ENCODE assay signal across 8 mouse cellular contexts in the genomic region with DNA sequence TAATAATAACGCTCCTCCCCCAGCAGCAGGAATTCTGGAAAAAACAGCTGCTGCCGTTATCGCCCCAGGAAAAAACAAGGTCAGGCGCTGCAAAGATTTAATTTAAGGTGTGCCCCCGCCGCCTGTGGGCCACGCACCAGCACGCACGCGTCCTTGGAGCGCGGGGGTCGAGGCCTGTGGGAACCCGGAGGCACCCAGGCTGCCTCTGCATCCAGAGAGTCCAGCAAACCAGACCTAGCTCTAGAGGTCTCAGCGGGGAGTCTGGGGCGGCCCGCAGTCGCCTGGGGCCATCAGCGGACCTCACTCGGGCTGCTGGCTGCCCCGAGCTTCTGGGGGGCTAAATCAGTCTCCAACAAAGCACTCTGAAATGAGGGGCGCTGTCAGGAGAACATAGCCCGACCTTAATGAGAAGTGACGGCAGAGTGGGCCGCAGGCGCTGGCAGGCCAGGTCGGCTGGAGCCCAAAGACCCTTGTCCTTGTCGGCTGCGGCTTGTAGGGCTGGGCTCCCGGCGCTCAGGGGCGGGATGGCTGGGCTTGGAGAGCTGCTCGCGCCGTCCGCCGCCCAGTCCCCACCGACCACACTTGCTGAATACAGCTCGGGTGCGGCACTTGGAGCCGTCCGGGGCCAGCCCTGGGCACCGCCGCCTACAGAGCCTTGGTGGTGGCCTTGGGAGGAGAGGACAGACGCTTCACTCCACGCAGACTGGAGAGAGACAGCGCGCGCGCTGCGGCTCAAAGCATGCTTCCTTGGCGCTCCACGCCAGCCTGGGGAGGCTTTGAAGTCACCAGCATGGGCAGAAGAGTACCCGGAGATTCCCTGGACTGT. TPM values are rescaled to one million over a fixed set of nuclear protein-coding genes. Genes with fewer than 3 reads are reported as not detected.
A peak's percentile ranks its signal among the peaks of the same experiment; 100 is the strongest.
DNase-seq lines count a peak whose midpoint lies in the region; ATAC-seq and TF ChIP-seq lines count a peak whose summit lies in the region.

No protein-coding gene starts in this region.

- TF ChIP-seq EP300 in lung, postnatal 0 days (IDR thresholded peaks at IDR 0.05): no peak

- no peak for DNase-seq in kidney, adult 2 months
- no peak for DNase-seq in kidney, adult 11 months
- DNase-seq in cerebellum, postnatal 10 days: peak; percentile 72 to 76
- DNase-seq in gastrocnemius, postnatal 10 days: peak; percentile 55
- DNase-seq in lung, postnatal 0 days (ENCODE audit: low spot score): peak; percentile 43
- no peak for DNase-seq in layer of hippocampus, adult 9-11 months

- TF ChIP-seq POLR2A in kidney, adult 2 months (IDR thresholded peaks at IDR 0.05; ENCODE audit: low read depth, low read length): no peak

- ATAC-seq in intestine, postnatal 0 days: no peak
- ATAC-seq in lung, postnatal 0 days: no peak
- ATAC-seq in stomach, embryonic 14.5 days (ENCODE audit: insufficient number of reproducible peaks, insufficient read depth, low FRiP score, low read depth): no peak

- TF ChIP-seq CTCF in kidney, adult 2 months (conservative IDR thresholded peaks at IDR 0.05; ENCODE audit: insufficient read depth, insufficient read length, low read depth, low read length): no peak
- no peak for TF ChIP-seq CTCF in intestine, postnatal 0 days (IDR thresholded peaks at IDR 0.05; ENCODE audit: low read depth)
- peak; percentile 9; the same call in 1 of the 2 replicates for TF ChIP-seq CTCF in lung, postnatal 0 days (IDR thresholded peaks at IDR 0.05)

- no peaks in the 10 kb centered on the region for H3K27me3 ChIP-seq in kidney, adult 2 months (replicated peaks; ENCODE audit: control insufficient read depth, insufficient read depth, low read length)
- H3K27me3 ChIP-seq in intestine, postnatal 0 days (replicated peaks; ENCODE audit: control insufficient read depth, insufficient read depth, low read length): no peaks in the 10 kb centered on the region
- H3K27me3 ChIP-seq in lung, postnatal 0 days (replicated peaks; ENCODE audit: insufficient read depth, low read length): no peaks in the 10 kb centered on the region
- H3K27me3 ChIP-seq in stomach, embryonic 14.5 days (ENCODE audit: control insufficient read depth, insufficient read depth, low read length): no peaks in the 10 kb centered on the region

- peaks cover 29% of the 10 kb centered on the region for H3K4me1 ChIP-seq in kidney, adult 2 months (ENCODE audit: control insufficient read depth, insufficient read depth, low read length)
- peaks cover 11% of the 10 kb centered on the region; the same call in 1 of the 2 replicates for H3K4me1 ChIP-seq in intestine, postnatal 0 days (replicated peaks; ENCODE audit: control insufficient read depth, insufficient read depth, low read length)
- peaks cover 22% of the 10 kb centered on the region; the same call in 1 of the 2 replicates for H3K4me1 ChIP-seq in lung, postnatal 0 days (ENCODE audit: insufficient read depth, low read depth, low read length)
- peaks cover 52% of the 10 kb centered on the region for H3K4me1 ChIP-seq in stomach, embryonic 14.5 days (ENCODE audit: control insufficient read depth, insufficient read depth, low read length)

- 9% methylated on average over 54 of the region's 54 CpGs for WGBS in kidney, adult 2 months
- WGBS in intestine, postnatal 0 days: 2% methylated on average over 53 of the region's 54 CpGs
- WGBS in lung, postnatal 0 days: 7% methylated on average over 49 of the region's 54 CpGs
- 3% methylated on average over 54 of the region's 54 CpGs for WGBS in stomach, embryonic 14.5 days

- no peaks in the 10 kb centered on the region for H3K36me3 ChIP-seq in kidney, adult 2 months (ENCODE audit: control insufficient read depth, insufficient read depth, low read length)
- H3K36me3 ChIP-seq in intestine, postnatal 0 days (ENCODE audit: control insufficient read depth, insufficient read depth): 0 out of 2 replicates have a peak, but pooled peaks cover 4% of the 10 kb centered on the region
- no peaks in the 10 kb centered on the region for H3K36me3 ChIP-seq in lung, postnatal 0 days (ENCODE audit: insufficient read depth, low read length)
- 0 out of 2 replicates have a peak, but pooled peaks cover 4% of the 10 kb centered on the region for H3K36me3 ChIP-seq in stomach, embryonic 14.5 days (ENCODE audit: control insufficient read depth, insufficient read depth, low read length)

- H3K4me3 ChIP-seq in kidney, adult 2 months (ENCODE audit: insufficient read depth, low read depth, low read length): peak overlapping the region; percentile 57
- peak overlapping the region; percentile 90 for H3K4me3 ChIP-seq in intestine, postnatal 0 days (ENCODE audit: low read depth, low read length)
- peak overlapping the region; percentile 85 for H3K4me3 ChIP-seq in lung, postnatal 0 days (ENCODE audit: low read depth, low read length)
- peak overlapping the region; percentile 66 for H3K4me3 ChIP-seq in stomach, embryonic 14.5 days (ENCODE audit: low read depth, low read length)

- peak overlapping the region; percentile 98 for H3K27ac ChIP-seq in kidney, adult 2 months (ENCODE audit: insufficient read depth, low read depth, low read length)
- H3K27ac ChIP-seq in intestine, postnatal 0 days (ENCODE audit: low read depth, low read length): peak overlapping the region; percentile 90
- H3K27ac ChIP-seq in lung, postnatal 0 days (ENCODE audit: low read length): peak overlapping the region; percentile 84
- peak overlapping the region; percentile 97 for H3K27ac ChIP-seq in stomach, embryonic 14.5 days (ENCODE audit: low read length)

- peak overlapping the region; percentile 84 for H3K4me2 ChIP-seq in intestine, postnatal 0 days (replicated peaks; ENCODE audit: low read depth)
- H3K4me2 ChIP-seq in lung, postnatal 0 days (replicated peaks; ENCODE audit: low read depth, low read length): peak overlapping the region; percentile 94
- peak overlapping the region; percentile 94 for H3K4me2 ChIP-seq in stomach, embryonic 14.5 days (replicated peaks; ENCODE audit: low read depth, low read length)

- H3K9ac ChIP-seq in intestine, postnatal 0 days (ENCODE audit: low read depth, low read length): peak overlapping the region; percentile 90
- peak overlapping the region; percentile 96 for H3K9ac ChIP-seq in lung, postnatal 0 days (replicated peaks; ENCODE audit: low read depth)
- H3K9ac ChIP-seq in stomach, embryonic 14.5 days (replicated peaks; ENCODE audit: low read depth, low read length): peak overlapping the region; percentile 99

- no peaks in the 10 kb centered on the region for H3K9me3 ChIP-seq in intestine, postnatal 0 days (ENCODE audit: control insufficient read depth)
- H3K9me3 ChIP-seq in lung, postnatal 0 days (ENCODE audit: low read length): no peaks in the 10 kb centered on the region
- H3K9me3 ChIP-seq in stomach, embryonic 14.5 days (ENCODE audit: control insufficient read depth, low read depth, low read length): no peaks in the 10 kb centered on the region

RNA-seq across cellular contexts. Expression of a gene that starts 34.4 kb away (rescaled TPM):
- polyA plus RNA-seq in kidney, adult 2 months (2012; rRNA removed): 151 and 178 TPM in 2 replicates
- total RNA-seq in gastrocnemius, postnatal 10 days (2021): 10 to 100 TPM; 66.0 to 82.7 TPM
- polyA plus RNA-seq in intestine, postnatal 0 days (2015; fragmentation: Nextera tagmentation; extraction: Ambion mirVana): 56.4 and 57.3 TPM in 2 replicates
- 66.6 and 69.4 TPM in 2 replicates for polyA plus RNA-seq in lung, postnatal 0 days (2015; fragmentation: Nextera tagmentation; extraction: Ambion mirVana)
- 68.4 and 71.1 TPM in 2 replicates for polyA plus RNA-seq in stomach, embryonic 14.5 days (2014; fragmentation: Nextera tagmentation; extraction: Ambion mirVana)

RNA-seq across cellular contexts. Expression of a gene that starts 47.2 kb away (rescaled TPM):
- 8.0 and 9.2 TPM in 2 replicates for polyA plus RNA-seq in kidney, adult 2 months (2012; rRNA removed)
- 10 to 100 TPM in 1 of 2 experiments, 1 to 10 TPM in 1; 6.4 to 10.5 TPM for total RNA-seq in gastrocnemius, postnatal 10 days (2021)
- 3.1 and 4.2 TPM in 2 replicates for polyA plus RNA-seq in intestine, postnatal 0 days (2015; fragmentation: Nextera tagmentation; extraction: Ambion mirVana)
- 5.9 and 6.6 TPM in 2 replicates for polyA plus RNA-seq in lung, postnatal 0 days (2015; fragmentation: Nextera tagmentation; extraction: Ambion mirVana)
- polyA plus RNA-seq in stomach, embryonic 14.5 days (2014; fragmentation: Nextera tagmentation; extraction: Ambion mirVana): 12.2 and 13.4 TPM in 2 replicates

Comparison
In these comparisons a context has a peak if more than half of its experiments do, and no peak if none do; other contexts are left out.
1. DNase-seq: peak in cerebellum, postnatal 10 days (2 of 2), gastrocnemius, postnatal 10 days (single experiment) and lung, postnatal 0 days (single experiment); none in kidney, adult 2 months (single experiment), kidney, adult 11 months (single experiment) and layer of hippocampus, adult 9-11 months (single experiment).
2. Peak in every context shown above with its lines, with median percentiles within 50 percentile points of each other: H3K27ac ChIP-seq, H3K4me3 ChIP-seq, H3K4me2 ChIP-seq and H3K9ac ChIP-seq.